Mouse (Mus musculus) CH12.LX (cell line): ENCODE measurements around the gene Rgl1.

ENCODE experiments used
- BHLHE40 ChIP-seq: IDR thresholded peaks from 2 replicates; pipeline ENCODE4 v1.6.1; 2011; ENCODE audit warnings: mild to moderate bottlenecking, low read depth, low read length, improper control_type of control experiment
- CTCF ChIP-seq, 2 experiments: IDR thresholded peaks in 1 of 2; conservative IDR thresholded peaks in 1 of 2; 2 replicates each; pipeline ENCODE4 v1.5.1; 2011 to 2012; ENCODE audit warnings: low read depth in 2 of 2, low read length in 2 of 2, improper control_type of control experiment in 1 of 2, inconsistent platforms in 1 of 2, mild to moderate bottlenecking in 1 of 2, moderate library complexity in 1 of 2
- EP300 ChIP-seq: IDR thresholded peaks from 2 replicates; pipeline ENCODE4 v1.6.1; 2011; ENCODE audit warnings: low read length, improper control_type of control experiment
- ETS1 ChIP-seq: conservative IDR thresholded peaks from 2 replicates; pipeline ENCODE4 v1.6.1; 2012; ENCODE audit warnings: low read depth, mild to moderate bottlenecking, inconsistent platforms, low read length, improper control_type of control experiment, moderate library complexity
- MAFK ChIP-seq: IDR thresholded peaks from 2 replicates; pipeline ENCODE4 v1.6.1; 2011; ENCODE audit warnings: low read length, improper control_type of control experiment; ENCODE audit not compliant: insufficient replicate concordance
- MAX ChIP-seq: IDR thresholded peaks from 2 replicates; pipeline ENCODE4 v1.6.1; 2011; ENCODE audit warnings: low read length, improper control_type of control experiment
- POLR2A ChIP-seq: IDR thresholded peaks from 2 replicates; pipeline ENCODE4 v1.6.1; 2011; ENCODE audit warnings: low read depth, mild to moderate bottlenecking, improper control_type of control experiment, low read length
- RAD21 ChIP-seq: IDR thresholded peaks from 2 replicates; pipeline ENCODE4 v1.6.1; 2011; ENCODE audit warnings: low read depth, mild to moderate bottlenecking, low read length, improper control_type of control experiment, moderate library complexity
- TCF12 ChIP-seq: IDR thresholded peaks from 2 replicates; pipeline ENCODE4 v1.6.1; 2014; ENCODE audit warnings: low read depth, mild to moderate bottlenecking, inconsistent platforms, low read length, improper control_type of control experiment
- USF2 ChIP-seq: conservative IDR thresholded peaks from 2 replicates; pipeline ENCODE4 v1.6.1; 2011; ENCODE audit warnings: low read depth, low read length, improper control_type of control experiment
- ZC3H11A ChIP-seq: IDR thresholded peaks from 2 replicates; pipeline ENCODE4 v1.6.1; 2012; ENCODE audit warnings: low read depth, mild to moderate bottlenecking, inconsistent platforms, low read length, improper control_type of control experiment

DNA sequence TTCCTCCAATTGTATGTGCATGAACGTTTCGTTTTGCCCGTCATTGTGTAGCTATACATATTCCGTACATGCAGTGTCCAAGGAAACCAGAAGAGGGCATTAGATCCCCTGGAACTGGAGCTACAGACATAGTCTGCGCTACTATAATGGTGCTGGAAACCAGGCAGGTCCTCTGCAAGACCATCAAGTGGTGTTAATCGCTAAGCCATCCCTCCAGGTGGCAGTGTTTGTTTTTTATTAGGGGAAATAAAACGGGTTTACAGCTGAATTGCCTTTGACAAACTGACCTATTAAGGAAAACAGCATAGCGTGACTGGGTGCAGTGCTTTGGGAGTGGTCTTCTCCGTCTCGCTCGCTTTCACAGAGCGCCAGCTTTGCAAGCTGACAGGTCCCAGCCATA, 24.1 kb upstream of the Rgl1 start:
- TF ChIP-seq POLR2A: no peak
- TF ChIP-seq CTCF (conservative IDR thresholded peaks at IDR 0.05 in 1 of 2, IDR thresholded peaks at IDR 0.05 in 1 of 2; ENCODE audit: low read depth in 2 of 2, low read length in 2 of 2): peak; percentile 23 to 57; a peak in 2 of 4 replicates
- no peak for TF ChIP-seq MAFK
- TF ChIP-seq EP300: no peak
- no peak for TF ChIP-seq MAX
- no peak for TF ChIP-seq BHLHE40
- no peak for TF ChIP-seq ETS1
- peak; percentile 65 for TF ChIP-seq RAD21
- no peak for TF ChIP-seq TCF12
- TF ChIP-seq USF2: no peak
- peak; percentile 22 for TF ChIP-seq ZC3H11A
